8 mouse cellular contexts compared by ENCODE assay signal in the genomic region with DNA sequence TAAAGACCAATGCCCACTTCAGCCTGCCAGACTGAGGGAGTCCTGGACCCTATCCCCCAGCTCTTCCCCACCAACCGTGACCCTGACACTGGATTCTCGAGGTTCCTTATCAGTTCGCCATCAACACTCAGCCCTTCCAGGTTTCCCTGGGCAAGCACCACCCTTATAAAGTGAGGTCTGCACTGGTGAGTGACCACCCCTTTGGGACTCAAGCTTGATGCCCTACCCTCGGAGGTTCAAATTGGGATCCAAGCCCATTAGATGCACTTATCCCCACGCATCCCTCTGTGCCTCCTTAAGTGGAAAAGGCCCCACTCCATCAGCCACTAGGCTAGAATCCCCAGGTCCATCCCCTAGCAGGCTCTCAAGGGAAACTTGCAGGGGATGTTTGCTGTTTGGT. TPM values are rescaled to one million over a fixed set of nuclear protein-coding genes. Genes with fewer than 3 reads are reported as not detected.
DNase-seq lines count a peak whose midpoint lies in the region; ATAC-seq lines count a peak whose summit lies in the region.

No protein-coding gene starts in this region.

- no peak overlapping the region for H3K4me3 ChIP-seq in liver, embryonic 12.5 days

- 43% methylated on average over 5 of the region's 5 CpGs for WGBS in liver, embryonic 12.5 days (ENCODE audit: insufficient replicate concordance)

- no peaks in the 10 kb centered on the region for H3K36me3 ChIP-seq in liver, embryonic 12.5 days

- no peak overlapping the region for H3K9ac ChIP-seq in liver, embryonic 12.5 days

- no peak for ATAC-seq in liver, embryonic 12.5 days

- H3K9me3 ChIP-seq in liver, embryonic 12.5 days (replicated peaks), result no peaks in the 10 kb centered on the region

- H3K27ac ChIP-seq in liver, embryonic 12.5 days, result no peak overlapping the region

- peak; percentile 93 for DNase-seq in heart, adult 11 months
- no peak for DNase-seq in heart, postnatal 4 days
- DNase-seq in thymus, postnatal 4 days, result peak; percentile 45
- no peak for DNase-seq in thymus, postnatal 25 days
- DNase-seq in natural killer cell, adult 2 months (ENCODE audit: low spot score in 2 of 2), result no peak
- DNase-seq in spleen, postnatal 4 days (ENCODE audit: low spot score in 2 of 2), result no peak
- DNase-seq in cerebellum, adult 8-10 months, result no peak

- H3K4me1 ChIP-seq in liver, embryonic 12.5 days, result peaks cover 45% of the 10 kb centered on the region

- H3K4me2 ChIP-seq in liver, embryonic 12.5 days, result peak overlapping the region; percentile 93

- H3K27me3 ChIP-seq in liver, embryonic 12.5 days (replicated peaks), result peaks cover 48% of the 10 kb centered on the region

RNA-seq across cellular contexts. Expression of a gene that starts 1.9 kb away (rescaled TPM):
- total RNA-seq in heart, postnatal 4 days (2021), result 10 to 100 TPM; 39.1 to 40.2 TPM
- 5.7 and 5.9 TPM in 2 replicates for polyA plus RNA-seq in liver, embryonic 12.5 days (2016; fragmentation: Nextera tagmentation; extraction: Ambion mirVana)

RNA-seq across cellular contexts. Expression of a gene that starts 30.2 kb away (rescaled TPM):
- total RNA-seq in heart, postnatal 4 days (2021), result 10 to 100 TPM; 16.5 to 20.6 TPM
- 8.8 and 9.2 TPM in 2 replicates for polyA plus RNA-seq in liver, embryonic 12.5 days (2016; fragmentation: Nextera tagmentation; extraction: Ambion mirVana)

Comparison
In these comparisons a context has a peak if more than half of its experiments do, and no peak if none do; other contexts are left out.
1. DNase-seq: peak in heart, adult 11 months (single experiment) and thymus, postnatal 4 days (single experiment); none in heart, postnatal 4 days (single experiment), thymus, postnatal 25 days (single experiment), natural killer cell, adult 2 months (0 of 2), spleen, postnatal 4 days (0 of 2) and cerebellum, adult 8-10 months (single experiment).